Mouse (Mus musculus): ENCODE data around the gene H13. TPM values are rescaled to one million over a fixed set of nuclear protein-coding genes. Genes with fewer than 3 reads are reported as not detected.

The H13 gene
- total RNA-seq, 2 experiments from 2014 or later = 72.2 to 75.4 TPM

DNA sequence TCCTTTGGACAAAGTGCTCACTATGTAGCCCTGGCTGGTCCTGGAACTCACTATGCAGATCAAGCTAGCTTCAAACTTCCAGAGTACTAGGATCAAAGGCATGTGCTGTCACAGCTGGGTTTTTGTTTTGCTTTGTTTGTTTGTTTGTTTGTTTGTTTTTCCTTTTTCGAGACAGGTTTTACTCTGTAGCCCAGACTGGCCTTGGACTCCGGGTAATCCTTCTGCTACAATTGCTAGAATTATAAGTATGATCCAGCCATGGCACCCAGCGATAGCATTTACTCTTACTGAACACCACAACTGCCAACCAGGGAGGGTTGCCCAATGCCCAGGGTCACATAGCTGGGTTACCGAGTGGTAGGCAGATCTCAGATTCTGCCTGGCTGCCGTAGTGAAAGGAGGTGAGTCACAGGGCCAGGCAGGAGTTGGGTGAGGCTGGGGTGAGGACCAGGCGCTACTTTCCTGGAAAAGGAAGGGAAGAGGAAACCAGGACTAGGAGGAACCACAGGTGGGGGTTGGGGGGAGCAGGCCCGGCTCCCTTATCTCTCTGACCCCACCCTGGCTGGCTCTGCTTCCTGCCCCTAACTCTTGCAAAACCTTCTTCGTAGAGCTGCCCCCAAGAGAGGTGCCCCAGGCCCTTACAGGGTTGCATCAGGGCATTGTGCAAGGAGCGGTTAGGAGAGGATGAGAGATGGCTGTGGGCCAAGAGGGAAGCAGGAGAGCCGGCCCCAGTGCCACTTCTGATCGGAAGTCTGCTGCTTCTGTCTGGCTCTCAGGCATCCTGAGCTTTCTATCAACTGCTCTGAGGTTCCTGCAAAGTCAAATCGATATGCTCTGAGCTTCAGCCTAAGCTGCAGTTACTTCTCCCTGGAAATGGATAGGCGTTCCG, 72.1 kb downstream of the H13 start:
- DNase-seq (ENCODE audit: low spot score in 2 of 2) = no peak
- intact Hi-C loops (cut with DNase I) = no loop called here

DNA sequence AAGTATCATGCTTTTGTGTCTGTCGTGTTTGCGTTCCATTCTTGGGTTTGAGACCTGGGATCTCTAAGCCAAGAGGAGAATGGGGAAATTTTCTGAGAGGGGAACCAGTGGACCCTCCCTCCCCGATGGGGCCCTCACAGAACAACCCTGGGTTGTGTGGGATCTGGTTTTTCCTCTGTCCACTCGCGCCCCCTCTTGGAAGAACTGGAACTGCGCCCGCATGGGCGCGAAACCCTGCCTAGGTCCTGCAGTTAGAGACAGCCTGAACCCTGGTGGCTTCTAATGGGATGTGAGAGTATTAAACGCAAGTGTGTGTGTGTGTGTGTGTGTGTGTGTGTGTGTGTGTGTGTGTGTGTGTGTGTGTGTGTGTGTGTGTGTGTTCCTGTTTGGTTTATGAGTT, 73.2 kb downstream of the H13 start:
- no peak for DNase-seq (ENCODE audit: low spot score in 2 of 2)
- intact Hi-C loops (cut with DNase I) = no loop called here

DNA sequence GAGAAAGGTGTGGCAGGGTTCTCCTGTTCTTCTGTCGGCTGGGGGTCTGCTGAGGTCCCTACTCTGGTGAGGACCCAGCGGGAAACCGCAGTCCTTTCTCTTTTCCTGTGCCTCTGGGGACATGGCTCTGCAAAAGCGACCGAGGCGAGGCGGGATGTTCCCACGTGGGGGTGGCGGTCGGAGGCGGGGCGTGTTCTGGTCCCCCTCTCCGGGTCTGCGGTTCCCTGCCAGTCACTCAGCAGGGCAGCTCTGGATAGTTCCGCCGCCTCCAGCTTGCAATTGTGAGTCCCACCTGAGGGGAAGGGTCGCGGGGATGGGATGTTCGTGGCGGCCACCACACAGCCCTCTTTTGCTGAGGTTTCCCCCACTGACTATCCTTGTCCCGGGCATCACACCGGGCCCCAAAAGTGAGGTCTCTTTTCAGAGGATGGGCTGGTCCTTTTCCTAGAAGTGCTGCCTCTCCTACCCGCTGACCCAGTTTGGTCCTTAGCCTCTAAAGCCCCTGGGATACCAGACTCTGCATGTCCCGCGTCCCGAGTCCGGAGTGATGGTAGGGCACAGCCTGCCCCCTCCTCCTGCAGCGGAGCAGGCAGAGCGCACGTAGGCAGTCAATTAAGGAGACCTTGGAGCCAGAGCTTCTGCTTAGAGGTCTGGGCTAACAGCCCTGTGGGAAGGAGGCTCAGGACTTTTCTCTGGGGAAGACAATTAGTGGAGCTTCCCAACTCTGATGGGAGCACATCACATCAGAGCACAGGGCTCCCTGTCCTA, 84.9 kb downstream of the H13 start, which contains the start of gene Cox4i2:
Cox4i2 (plus strand) TSS at position 230 of the 768 bp plus-strand sequence.
- DNase-seq (ENCODE audit: low spot score in 2 of 2) = no peak
- intact Hi-C loops (cut with DNase I) = no loop called here

DNA sequence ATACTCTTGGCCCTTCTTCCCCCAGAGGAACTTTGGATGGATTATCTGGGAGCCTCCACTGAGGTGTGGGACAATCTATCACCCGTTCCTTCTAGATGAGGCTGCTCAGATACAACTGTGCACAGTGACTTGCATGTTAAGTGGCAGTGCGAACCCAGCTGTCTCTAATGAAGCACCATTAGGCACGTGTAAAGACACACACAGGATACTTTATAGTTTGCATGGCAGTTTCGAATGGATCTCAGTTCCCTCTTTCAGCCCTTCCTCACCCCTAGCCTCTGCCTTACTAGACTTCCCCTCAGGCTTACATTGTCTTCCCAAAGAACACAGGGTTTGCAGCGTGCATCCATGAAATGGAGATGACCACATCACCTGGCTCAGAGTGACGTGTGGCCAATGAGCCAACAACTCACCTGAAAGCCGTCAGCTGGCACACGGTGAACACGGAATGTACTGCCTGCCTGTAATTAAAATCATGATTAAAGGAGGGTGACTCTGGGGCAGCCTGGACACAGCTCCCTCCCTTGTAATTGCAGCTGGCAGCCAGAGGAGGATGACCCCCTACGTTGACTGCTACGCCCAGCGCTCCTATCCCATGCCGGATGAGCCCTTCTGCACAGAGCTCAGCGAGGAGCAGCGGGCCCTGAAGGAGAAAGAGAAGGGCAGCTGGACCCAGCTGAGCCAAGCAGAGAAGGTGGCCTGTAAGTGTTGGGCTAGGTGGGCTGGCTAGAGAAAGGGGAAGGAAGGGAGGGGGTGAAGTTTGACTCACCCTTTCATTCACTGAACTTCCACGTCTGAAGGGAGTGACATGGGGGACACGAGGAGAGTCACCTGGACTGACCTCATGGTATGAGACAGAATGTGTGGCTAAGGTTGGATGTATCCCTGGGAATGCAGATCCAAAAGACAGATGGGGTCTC, 87.5 kb downstream of the H13 start:
- DNase-seq (ENCODE audit: low spot score in 2 of 2) = no peak
- intact Hi-C loops (cut with DNase I) = no loop called here

DNA sequence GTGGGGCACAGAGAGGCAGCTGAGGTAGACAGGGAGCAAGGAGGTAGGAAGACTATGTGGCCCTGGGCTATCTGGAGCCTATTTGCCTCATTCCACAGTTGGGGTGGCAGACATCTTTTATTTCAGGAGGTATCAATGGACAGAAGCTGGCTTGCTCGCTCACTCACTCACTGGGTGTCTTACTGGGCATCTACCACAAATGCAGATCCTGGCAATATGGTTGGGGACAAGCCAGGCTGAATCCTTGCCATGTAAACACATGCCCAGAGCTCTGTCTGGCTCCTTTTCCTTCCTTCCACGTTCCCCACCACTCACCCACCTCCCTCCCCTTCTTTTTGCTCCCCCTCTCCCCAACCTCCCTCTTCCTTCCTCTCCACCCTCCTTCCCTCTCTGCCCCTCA, 88.2 kb downstream of the H13 start:
- intact Hi-C loops (cut with DNase I) = no loop called here
- no peak for DNase-seq (ENCODE audit: low spot score in 2 of 2)

Other genes starting within 250 kb of the H13 start
- gene Defb23, start 204.8 kb upstream of the H13 start, total RNA-seq (2021) = not detected
- not detected for gene Defb20, start 192.4 kb upstream of the H13 start, total RNA-seq (2021)
- not detected for gene Defb22, start 179.3 kb upstream of the H13 start, total RNA-seq (2021)
- not detected for gene Defb26, start 157.8 kb upstream of the H13 start, total RNA-seq (2021)
- gene Defb28, start 151.2 kb upstream of the H13 start, total RNA-seq (2021) = not detected
- gene Defb29, start 129.4 kb upstream of the H13 start, total RNA-seq (2021) = not detected
- gene Gm17416, start 100.1 kb upstream of the H13 start, total RNA-seq (2021) = not detected
- not detected for gene Defb21, start 96.7 kb upstream of the H13 start, total RNA-seq (2021)
- not detected for gene Defb19, start 89.1 kb upstream of the H13 start, total RNA-seq (2021)
- not detected for gene Defb45, start 70.1 kb upstream of the H13 start, total RNA-seq (2021)
- not detected for gene Defb36, start 65.1 kb upstream of the H13 start, total RNA-seq (2021)
- gene Defb25, start 46.4 kb upstream of the H13 start, total RNA-seq (2021) = not detected
- 1 to 10 TPM in 1 of 2 experiments, under 1 TPM in 1; 0.86 to 1.4 TPM for gene Rem1, start 42.5 kb upstream of the H13 start, total RNA-seq (2021)
- gene Mcts2, start 17.6 kb downstream of the H13 start, total RNA-seq (2021) = 10 to 100 TPM; 17.0 to 18.9 TPM
- 10 to 100 TPM; 22.9 to 23.9 TPM for gene Id1, start 66.8 kb downstream of the H13 start, total RNA-seq (2021)
- gene Cox4i2, start 84.7 kb downstream of the H13 start, total RNA-seq (2021) = 1 to 10 TPM; 1.7 to 1.8 TPM
- gene Bcl2l1, start 162.3 kb downstream of the H13 start, total RNA-seq (2021) = 100 to 1,000 TPM; 128 to 133 TPM
- 1 to 10 TPM; 3.2 to 3.6 TPM for gene Tpx2, start 178.5 kb downstream of the H13 start, total RNA-seq (2021)
- not detected for gene Mylk2, start 241.9 kb downstream of the H13 start, total RNA-seq (2021)

Data from left cerebral cortex, postnatal 36 days (tissue).